Mouse (Mus musculus) C2C12 (cell line): Measurements from ENCODE around the gene Smim24.

Experiments used
- CTCF ChIP-seq: IDR thresholded peaks from one replicate; pipeline ENCODE4 v1.5.1; 2011; ENCODE audit not compliant: control insufficient read depth, insufficient read depth, insufficient read length
- MAX ChIP-seq: IDR thresholded peaks from one replicate; pipeline ENCODE4 v1.6.1; 2011; ENCODE audit warnings: mild to moderate bottlenecking, control low read depth
- MYOG ChIP-seq: IDR thresholded peaks from one replicate; pipeline ENCODE4 v1.6.1; 2011; ENCODE audit not compliant: control insufficient read depth, insufficient read length; ENCODE audit errors: extremely low read depth
- USF1 ChIP-seq: IDR thresholded peaks from one replicate; pipeline ENCODE4 v1.6.1; 2011; ENCODE audit warnings: low read depth, mild to moderate bottlenecking, control low read depth, moderate library complexity

GRCm38 (mm10) chr10:81354738-81355477 is 37.9 kb upstream of the Smim24 start:
- TF ChIP-seq CTCF, result no peak
- TF ChIP-seq USF1, result no peak
- no peak for TF ChIP-seq MYOG
- TF ChIP-seq MAX, result no peak
